Mouse (Mus musculus) kidney, adult 2 months (tissue): Measurements from ENCODE around the gene Fam174b.

Source experiments
- CTCF ChIP-seq: fragments of 200-500 bp; conservative IDR thresholded peaks from 2 replicates; pipeline ENCODE4 v1.5.1; 2011; ENCODE audit warnings: low read depth, mild to moderate bottlenecking, control low read depth, low read length, moderate library complexity, mixed read lengths; ENCODE audit not compliant: insufficient read depth, insufficient read length
- POLR2A ChIP-seq: fragments of 200-500 bp; IDR thresholded peaks from one replicate; pipeline ENCODE4 v1.6.1; 2011; ENCODE audit warnings: low read depth, low read length, control low read depth

DNA sequence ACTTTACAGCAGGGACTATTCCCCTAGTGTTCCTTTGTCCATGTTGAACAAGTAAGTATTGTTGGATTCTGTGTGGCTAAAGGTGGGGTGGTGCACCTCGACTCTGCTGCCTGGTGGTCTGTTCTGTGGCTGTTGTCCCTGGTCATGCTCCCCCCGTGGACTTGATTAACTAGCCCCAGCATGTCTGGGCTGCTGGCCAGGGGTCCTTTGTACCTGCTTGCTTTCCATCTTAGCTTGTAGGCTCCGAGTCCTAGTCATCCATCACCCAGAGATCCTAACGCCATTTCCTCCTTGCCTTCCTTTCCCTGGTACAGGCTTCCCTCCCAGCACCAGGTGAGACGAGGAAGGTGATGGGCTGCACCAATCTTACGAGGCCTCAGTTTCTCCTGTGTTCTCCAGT lies 1.7 kb downstream of the Fam174b start:
- no peak for TF ChIP-seq POLR2A
- TF ChIP-seq CTCF: no peak
